Mouse (Mus musculus) ES-E14 (cell line): ENCODE results near the gene Gpr155. TPM values are rescaled to one million over a fixed set of nuclear protein-coding genes. Genes with fewer than 3 reads are reported as not detected.

ENCODE experiments used
- DNase-seq: peaks from one replicate; pipeline ENCODE4 v3.0.0-alpha.2; 2013; ENCODE audit warnings: low read depth, low spot score
- H3K27ac ChIP-seq: 2 replicates; pipeline ENCODE4 v1.5.1; 2012; ENCODE audit warnings: low read depth, mild to moderate bottlenecking, low read length, moderate library complexity, mixed read lengths; ENCODE audit not compliant: poor library complexity, insufficient read depth, severe bottlenecking
- H3K36me3 ChIP-seq: 2 replicates; pipeline ENCODE4 v1.6.1; 2012; ENCODE audit warnings: mild to moderate bottlenecking, low read length, moderate library complexity, mixed read lengths; ENCODE audit not compliant: control insufficient read depth, poor library complexity, insufficient read depth, severe bottlenecking
- H3K4me1 ChIP-seq, 2 experiments: fragments of 150-350 bp in 1 of 2; sonication (generic) in 1 of 2; 2 replicates each; pipeline ENCODE4 v1.6.1; 2012; ENCODE audit warnings: low read length in 2 of 2, mild to moderate bottlenecking in 1 of 2, mixed read lengths in 1 of 2; ENCODE audit not compliant: control insufficient read depth in 2 of 2, insufficient read depth in 2 of 2, poor library complexity in 1 of 2
- H3K4me3 ChIP-seq, 2 experiments: fragments of 150-350 bp in 1 of 2; sonication (generic) in 1 of 2; 2 replicates each; pipeline ENCODE4 v1.5.1; 2012; ENCODE audit warnings: low read length in 2 of 2, low read depth in 1 of 2, mild to moderate bottlenecking in 1 of 2, mixed read lengths in 1 of 2; ENCODE audit not compliant: insufficient read depth in 1 of 2, poor library complexity in 1 of 2, severe bottlenecking in 1 of 2
- H3K9ac ChIP-seq: 2 replicates; pipeline ENCODE4 v1.6.1; 2012; ENCODE audit warnings: low read depth, mild to moderate bottlenecking, low read length, mixed read lengths; ENCODE audit not compliant: poor library complexity, insufficient read depth, severe bottlenecking
- H3K9me3 ChIP-seq: fragments of 150-350 bp; sonication (generic); 2 replicates; pipeline ENCODE4 v1.6.1; 2012; ENCODE audit warnings: low read depth, mild to moderate bottlenecking, low read length; ENCODE audit not compliant: control insufficient read depth, insufficient read depth
- CHD2 ChIP-seq: IDR thresholded peaks from 2 replicates; pipeline ENCODE4 v1.6.1; 2014; ENCODE audit warnings: mild to moderate bottlenecking, low read depth, low read length, inconsistent platforms
- ZNF384 ChIP-seq: IDR thresholded peaks from 2 replicates; pipeline ENCODE4 v1.6.1; 2012; ENCODE audit warnings: low read depth, low read length, inconsistent platforms
- in situ Hi-C, 2 experiments: fragments of 600-800 bp; cut with MboI; formaldehyde crosslinking; loops; one replicate each; pipeline ENCODE4 v1.15.1; 2025; ENCODE audit warnings: low sequenced_read_pairs in 2 of 2, inconsistent platforms in 1 of 2; ENCODE audit not compliant: unreplicated experiment in 2 of 2
- total RNA-seq: library from RNA; depleted of rRNA; stranded (reverse); fragments of 300-350 nt; gene quantifications from 2 replicates; pipeline ENCODE4 v1.2.3, GENCODE M21; 2012; rRNA removed

Gene Gpr155
- total RNA-seq, 1 experiment = 2.3 TPM

DNA sequence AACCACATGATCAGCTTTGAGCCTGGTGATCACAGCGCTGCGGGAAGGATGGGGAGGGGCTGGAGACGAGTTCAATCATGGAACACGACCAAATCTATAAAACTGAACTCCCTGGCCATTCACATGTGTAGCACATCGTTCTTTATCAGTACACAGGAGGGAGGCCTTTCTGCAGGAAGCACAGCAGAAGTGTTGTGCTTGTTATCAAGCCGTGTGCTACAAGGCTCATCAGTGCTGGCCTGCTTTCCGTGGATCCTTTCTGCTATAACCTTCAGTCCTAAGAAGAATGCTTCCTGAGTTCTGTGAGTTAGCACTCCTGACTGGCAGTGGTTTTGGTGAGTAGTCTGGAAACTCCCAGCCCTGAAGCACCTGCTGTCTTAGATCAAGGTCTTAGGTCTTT lies 91.3 kb downstream of the Gpr155 start:
- Histone ChIP-seq H3K4me1 (0 out of 4 replicates have a peak, but pooled peaks cover 0 to 2% of the 10 kb centered on the region in 2 experiments), H3K4me3 (no peak overlapping the region), H3K27ac (no peak overlapping the region), H3K36me3 (peaks cover 3% of the 10 kb centered on the region; the same call in 1 of the 2 replicates), H3K9me3 (no peaks in the 10 kb centered on the region), H3K9ac (no peak overlapping the region)
- no peak for DNase-seq
- in situ Hi-C loops = loop anchor here in 1 of 2 experiments (25.0 kb wide), 1 partner anchor 1058 kb away; no protein-coding TSS in a partner anchor
- TF ChIP-seq ZNF384 = no peak
- TF ChIP-seq CHD2 = no peak

Other genes starting within 250 kb of the Gpr155 start
- gene Ola1, start 167.6 kb downstream of the Gpr155 start, total RNA-seq = 61.5 and 90.5 TPM in 2 replicates
- 0.74 and 0.80 TPM in 2 replicates for gene Sp9, start 114.6 kb downstream of the Gpr155 start, total RNA-seq
- gene Scrn3, start 74.0 kb downstream of the Gpr155 start, total RNA-seq = 5.9 and 10.6 TPM in 2 replicates
- 6.6 and 7.4 TPM in 2 replicates for gene Cir1, start 73.9 kb downstream of the Gpr155 start, total RNA-seq
- gene Wipf1, start 143.2 kb upstream of the Gpr155 start, total RNA-seq = 0.95 and 1.2 TPM in 2 replicates
- gene Chrna1, start 193.8 kb upstream of the Gpr155 start, total RNA-seq = 0.13 and 0.16 TPM in 2 replicates